9 mouse cellular contexts compared by ENCODE assay signal in the genomic region with DNA sequence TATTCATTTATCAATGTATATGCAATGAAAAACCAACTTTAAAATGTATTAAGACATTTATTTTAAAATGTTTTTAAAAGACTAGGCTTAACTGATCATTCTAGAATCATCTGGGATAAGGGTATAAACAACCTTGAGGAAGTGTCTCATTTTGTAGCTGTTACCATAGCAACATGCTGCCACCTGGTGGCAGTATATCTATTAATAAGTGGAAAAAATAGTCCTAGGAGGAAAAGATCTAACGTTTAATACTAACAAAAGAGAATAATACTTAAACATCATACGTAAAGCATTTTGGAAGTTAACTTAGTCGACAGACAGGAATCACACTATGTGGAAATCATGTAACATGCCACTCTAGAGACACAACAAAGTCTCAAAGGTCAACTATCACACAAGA. TPM values are rescaled to one million over a fixed set of nuclear protein-coding genes. Genes with fewer than 3 reads are reported as not detected.
DNase-seq lines count a peak whose midpoint lies in the region; ATAC-seq lines count a peak whose summit lies in the region.
"Had no signal": no experiment of that assay in that cellular context is flagged by ENCODE, and none has a peak within 500 bp of the region (broad histone marks: within the 10 kb centered on the region; RNA-seq: fewer than 3 reads in every experiment).

No protein-coding gene starts in this region.

- H3K27me3 ChIP-seq in kidney, embryonic 14.5 days (ENCODE audit: control insufficient read depth, insufficient read depth, low read length) = no peaks in the 10 kb centered on the region
- H3K27me3 ChIP-seq: limb, embryonic 12.5 days had no signal

- no peaks in the 10 kb centered on the region for H3K9me3 ChIP-seq in kidney, embryonic 14.5 days (ENCODE audit: control insufficient read depth, low read length)
- H3K9me3 ChIP-seq: limb, embryonic 12.5 days had no signal

- WGBS in kidney, embryonic 14.5 days = 71% methylated on average over 3 of the region's 3 CpGs

- no peak for ATAC-seq in kidney, embryonic 14.5 days (ENCODE audit: low FRiP score, low TSS enrichment)
- peak; percentile 81; the same call in 1 of the 2 replicates for ATAC-seq in common myeloid progenitor, adult 5-6 weeks (replicated peaks; ENCODE audit: low read depth, poor library complexity, severe bottlenecking)

- peak; percentile 14 to 42 for DNase-seq in adrenal gland, postnatal 36 days
- no peak for DNase-seq in adrenal gland, postnatal 4 days (ENCODE audit: low spot score in 2 of 2)
- peak; percentile 11 to 22 for DNase-seq in kidney, adult 8-10 months
- peak; percentile 79 for DNase-seq in 416B (ENCODE audit: low read depth)
- peak; percentile 57 for DNase-seq in mesoderm, embryonic 11.5 days (ENCODE audit: low read depth, low spot score)
- DNase-seq in frontal cortex, postnatal 36 days (ENCODE audit: low spot score in 2 of 2) = no peak

- H3K9ac ChIP-seq in kidney, embryonic 14.5 days (ENCODE audit: low read depth, low read length) = no peak overlapping the region
- H3K9ac ChIP-seq: limb, embryonic 12.5 days had no signal

- no peak overlapping the region for H3K27ac ChIP-seq in kidney, embryonic 14.5 days (ENCODE audit: low read depth, low read length)
- H3K27ac ChIP-seq: limb, embryonic 12.5 days had no signal

- H3K4me3 ChIP-seq in kidney, embryonic 14.5 days (ENCODE audit: low read length) = no peak overlapping the region
- H3K4me3 ChIP-seq: limb, embryonic 12.5 days had no signal

- peaks cover 80% of the 10 kb centered on the region for H3K36me3 ChIP-seq in kidney, embryonic 14.5 days (ENCODE audit: control insufficient read depth, insufficient read depth, low read length)

- H3K4me2 ChIP-seq in kidney, embryonic 14.5 days (replicated peaks; ENCODE audit: low read depth, low read length) = no peak overlapping the region
- H3K4me2 ChIP-seq: limb, embryonic 12.5 days had no signal

- H3K4me1 ChIP-seq in kidney, embryonic 14.5 days (ENCODE audit: control insufficient read depth, insufficient read depth, low read length) = no peaks in the 10 kb centered on the region
- H3K4me1 ChIP-seq: limb, embryonic 12.5 days had no signal

RNA-seq across cellular contexts. Expression of a gene that starts 23.0 kb away (rescaled TPM):
- 10 to 100 TPM; 45.5 to 65.9 TPM for total RNA-seq in adrenal gland, postnatal 36 days (2021)
- 10 to 100 TPM; 88.8 to 95.9 TPM for total RNA-seq in adrenal gland, postnatal 4 days (2021)
- 110 and 125 TPM in 2 replicates for polyA plus RNA-seq in kidney, embryonic 14.5 days (2014; fragmentation: Nextera tagmentation; extraction: Ambion mirVana)
- total RNA-seq in common myeloid progenitor, adult 5-6 weeks (2017) = 105 and 125 TPM in 2 replicates

Comparison
In these comparisons a context has a peak if more than half of its experiments do, and no peak if none do; other contexts are left out.
1. DNase-seq: peak in adrenal gland, postnatal 36 days (2 of 2), kidney, adult 8-10 months (2 of 2), 416B (single experiment) and mesoderm, embryonic 11.5 days (single experiment); none in adrenal gland, postnatal 4 days (0 of 2) and frontal cortex, postnatal 36 days (0 of 2).